Mouse (Mus musculus) liver, embryonic 16.5 days (tissue): Measurements from ENCODE around the gene Slc38a2. TPM values are rescaled to one million over a fixed set of nuclear protein-coding genes. Genes with fewer than 3 reads are reported as not detected.

ENCODE experiments used
- ATAC-seq: fragments of 200-750 bp; cut with Nextera tagmentation; 2 replicates; pipeline ENCODE4 v1.8.0; 2017; ENCODE audit warnings: low read depth, mild to moderate bottlenecking, moderate number of reproducible peaks, moderate library complexity
- H3K27ac ChIP-seq: fragments of 300-500 bp; sonication (generic); 2 replicates; pipeline ENCODE4 v1.5.1; 2014; ENCODE audit warnings: mild to moderate bottlenecking, low read length
- H3K27me3 ChIP-seq: fragments of 300-500 bp; sonication (generic); 2 replicates; pipeline ENCODE4 v1.6.1; 2014; ENCODE audit warnings: low read depth, low read length, mixed read lengths; ENCODE audit not compliant: control insufficient read depth, insufficient read depth
- H3K36me3 ChIP-seq: fragments of 300-500 bp; sonication (generic); 2 replicates; pipeline ENCODE4 v1.6.1; 2014; ENCODE audit warnings: mild to moderate bottlenecking; ENCODE audit not compliant: control insufficient read depth, insufficient read depth
- H3K4me1 ChIP-seq: fragments of 300-500 bp; sonication (generic); 2 replicates; pipeline ENCODE4 v1.6.1; 2014; ENCODE audit warnings: low read depth, low read length, mixed read lengths; ENCODE audit not compliant: control insufficient read depth
- H3K4me2 ChIP-seq: fragments of 300-500 bp; sonication (generic); 2 replicates; pipeline ENCODE4 v1.6.1; 2014; ENCODE audit warnings: low read depth, low read length, mixed read lengths
- H3K4me3 ChIP-seq: fragments of 300-500 bp; sonication (generic); 2 replicates; pipeline ENCODE4 v1.5.1; 2014; ENCODE audit warnings: low read depth, mild to moderate bottlenecking, low read length
- H3K9ac ChIP-seq: fragments of 300-500 bp; sonication (generic); 2 replicates; pipeline ENCODE4 v1.6.1; 2014; ENCODE audit warnings: low read depth, low read length
- H3K9me3 ChIP-seq: fragments of 300-500 bp; sonication (generic); replicated peaks from 2 replicates; pipeline ENCODE4 v1.6.1; 2016; ENCODE audit warnings: low read length; ENCODE audit not compliant: control insufficient read depth
- WGBS: fragments of 180-500 bp; shearing (Covaris S2); extraction: QIAGEN DNeasy Blood & Tissue Kit; methylation state at CpG from one replicate; pipeline ENCODE4 v1.1.7; 2014; ENCODE audit not compliant: insufficient replicate concordance; 5-methylcytosine and 5-hydroxymethylcytosine counted together
- polyA plus RNA-seq: library from polyadenylated mRNA; unstranded; fragments of >200 nt; fragmentation: Nextera tagmentation; extraction: Ambion mirVana; gene quantifications from 2 replicates; pipeline ENCODE4 v1.2.1, GENCODE M21; 2015

Slc38a2 gene
- polyA plus RNA-seq, 1 experiment from 2014 or later = 38.8 TPM

- Histone ChIP-seq H3K27me3 (no peaks in the 10 kb centered on the region), H3K4me2 (no peak overlapping the region), H3K27ac (no peak overlapping the region), H3K9me3 (no peaks in the 10 kb centered on the region), H3K4me3 (no peak overlapping the region), H3K4me1 (peaks cover 6% of the 10 kb centered on the region; the same call in 1 of the 2 replicates), H3K9ac (no peak overlapping the region), H3K36me3 (no peaks in the 10 kb centered on the region)
- ATAC-seq = no peak
- 89% methylated on average over 16 of the region's 16 CpGs for WGBS
Observed at GRCm38 (mm10) chr15:96653011-96653410, 46.5 kb downstream of the Slc38a2 start.

- H3K27me3 ChIP-seq = no peaks in the 10 kb centered on the region
- WGBS = 83% methylated on average over 10 of the region's 10 CpGs
- ATAC-seq = no peak
- no peak overlapping the region for H3K27ac ChIP-seq
- H3K9ac ChIP-seq = no peak overlapping the region
- no peaks in the 10 kb centered on the region for H3K9me3 ChIP-seq
- no peak overlapping the region for H3K4me3 ChIP-seq
- H3K4me1 ChIP-seq = peaks cover 6% of the 10 kb centered on the region; the same call in 1 of the 2 replicates
- H3K4me2 ChIP-seq = no peak overlapping the region
- no peaks in the 10 kb centered on the region for H3K36me3 ChIP-seq
Observed at GRCm38 (mm10) chr15:96652531-96652930, 47.0 kb downstream of the Slc38a2 start.

- H3K27me3 ChIP-seq = no peaks in the 10 kb centered on the region
- no peak for ATAC-seq
- no peaks in the 10 kb centered on the region for H3K36me3 ChIP-seq
- no peak overlapping the region for H3K4me2 ChIP-seq
- no peak overlapping the region for H3K4me3 ChIP-seq
- H3K9ac ChIP-seq = no peak overlapping the region
- no peaks in the 10 kb centered on the region; the same call in none of the 2 replicates for H3K4me1 ChIP-seq
- H3K27ac ChIP-seq = no peak overlapping the region
- WGBS = 32% methylated on average over 14 of the region's 15 CpGs
- no peaks in the 10 kb centered on the region for H3K9me3 ChIP-seq
Observed at GRCm38 (mm10) chr15:96647376-96647775, 52.2 kb downstream of the Slc38a2 start.

- WGBS = under 1% methylated on average over 59 of the region's 70 CpGs
- peaks cover 19% of the 10 kb centered on the region for H3K4me1 ChIP-seq
- peak within 1 kb of the TSS; percentile 69 for H3K9ac ChIP-seq
- ATAC-seq = peak; percentile 61
- peak within 1 kb of the TSS; percentile 73 for H3K4me3 ChIP-seq
- no peaks in the 10 kb centered on the region for H3K9me3 ChIP-seq
- no peaks in the 10 kb centered on the region for H3K36me3 ChIP-seq
- H3K27me3 ChIP-seq = no peaks in the 10 kb centered on the region
- peak within 1 kb of the TSS; percentile 73 for H3K27ac ChIP-seq
- peak within 1 kb of the TSS; percentile 93 for H3K4me2 ChIP-seq
Observed at GRCm38 (mm10) chr15:96642436-96643405, 56.8 kb downstream of the Slc38a2 start, which contains the start of gene Slc38a1. Slc38a1 (minus strand) TSS chr15:96642913.

GRCm38 (mm10) chr15:96641821-96642435 lies 57.6 kb downstream of the Slc38a2 start:
- Histone ChIP-seq H3K4me3 (peak overlapping the region; percentile 73), H3K4me1 (peaks cover 19% of the 10 kb centered on the region), H3K36me3 (no peaks in the 10 kb centered on the region), H3K27me3 (no peaks in the 10 kb centered on the region), H3K9me3 (no peaks in the 10 kb centered on the region), H3K4me2 (peak overlapping the region; percentile 93), H3K9ac (peak overlapping the region; percentile 69), H3K27ac (peak overlapping the region; percentile 51)
- WGBS = 0% methylated on average over 31 of the region's 31 CpGs
- ATAC-seq = peak; percentile 11

GRCm38 (mm10) chr15:96641111-96641820 lies 58.3 kb downstream of the Slc38a2 start:
- peak overlapping the region; percentile 69 for H3K9ac ChIP-seq
- H3K9me3 ChIP-seq = no peaks in the 10 kb centered on the region
- H3K27me3 ChIP-seq = no peaks in the 10 kb centered on the region
- H3K4me1 ChIP-seq = peaks cover 19% of the 10 kb centered on the region
- H3K36me3 ChIP-seq = no peaks in the 10 kb centered on the region
- H3K4me2 ChIP-seq = peak overlapping the region; percentile 93
- peak overlapping the region; percentile 73 for H3K4me3 ChIP-seq
- peak overlapping the region; percentile 51 for H3K27ac ChIP-seq
- peak; percentile 47 for ATAC-seq
- under 1% methylated on average over 63 of the region's 63 CpGs for WGBS

- Histone ChIP-seq H3K4me3 (peak overlapping the region; percentile 73), H3K36me3 (no peaks in the 10 kb centered on the region; the same call in 1 of the 2 replicates), H3K27ac (no peak overlapping the region), H3K4me2 (peak overlapping the region; percentile 93), H3K4me1 (peaks cover 19% of the 10 kb centered on the region), H3K27me3 (no peaks in the 10 kb centered on the region), H3K9me3 (no peaks in the 10 kb centered on the region), H3K9ac (peak overlapping the region; percentile 69)
- 0 out of 2 replicates have a peak, but pooled peaks have one; percentile 22 for ATAC-seq
- WGBS = 8% methylated on average over 16 of the region's 16 CpGs
Observed at GRCm38 (mm10) chr15:96640291-96640985, 59.1 kb downstream of the Slc38a2 start.

GRCm38 (mm10) chr15:96639630-96640029 lies 59.9 kb downstream of the Slc38a2 start:
- 70% methylated on average over 8 of the region's 8 CpGs for WGBS
- H3K9ac ChIP-seq = no peak overlapping the region
- no peak overlapping the region for H3K27ac ChIP-seq
- peak overlapping the region; percentile 93 for H3K4me2 ChIP-seq
- ATAC-seq = no peak
- peaks cover 19% of the 10 kb centered on the region for H3K4me1 ChIP-seq
- H3K36me3 ChIP-seq = no peaks in the 10 kb centered on the region; the same call in 1 of the 2 replicates
- H3K27me3 ChIP-seq = no peaks in the 10 kb centered on the region
- H3K9me3 ChIP-seq = no peaks in the 10 kb centered on the region
- H3K4me3 ChIP-seq = no peak overlapping the region
